Mouse (Mus musculus) MEL (cell line): Measurements from ENCODE around the gene Klhdc7b. TPM values are rescaled to one million over a fixed set of nuclear protein-coding genes. Genes with fewer than 3 reads are reported as not detected.
A peak's percentile ranks its signal among the peaks of the same experiment; 100 is the strongest.

Source experiments
- DNase-seq: peaks from one replicate; pipeline ENCODE4 v3.0.0; 2011; ENCODE audit warnings: low read depth, low spot score
- H3K27ac ChIP-seq: 2 replicates; pipeline ENCODE4 v1.5.1; 2012; ENCODE audit warnings: low read depth, mild to moderate bottlenecking, control low read depth, low read length, moderate library complexity; ENCODE audit not compliant: control insufficient read depth
- H3K27me3 ChIP-seq, 2 experiments: fragments of 150-350 bp in 1 of 2; sonication (generic) in 1 of 2; 2 replicates each; pipeline ENCODE4 v1.6.1; 2012; ENCODE audit warnings: low read length in 2 of 2, mild to moderate bottlenecking in 2 of 2, improper control_type of control experiment in 1 of 2, moderate library complexity in 1 of 2; ENCODE audit not compliant: insufficient read depth in 2 of 2, control insufficient read depth in 1 of 2
- H3K36me3 ChIP-seq, 2 experiments: 2 replicates each; pipeline ENCODE4 v1.6.1; 2012 to 2014; ENCODE audit warnings: low read length in 2 of 2, improper control_type of control experiment in 1 of 2, inconsistent platforms in 1 of 2, mild to moderate bottlenecking in 1 of 2; ENCODE audit not compliant: insufficient read depth in 2 of 2, control insufficient read depth in 1 of 2
- H3K4me1 ChIP-seq, 2 experiments: fragments of 150-350 bp in 1 of 2; sonication (generic) in 1 of 2; 2 replicates each; pipeline ENCODE4 v1.6.1; 2012; ENCODE audit warnings: low read length in 2 of 2, improper control_type of control experiment in 1 of 2, mild to moderate bottlenecking in 1 of 2; ENCODE audit not compliant: insufficient read depth in 2 of 2, control insufficient read depth in 1 of 2
- H3K4me3 ChIP-seq, 2 experiments: fragments of 150-350 bp in 1 of 2; sonication (generic) in 1 of 2; 2 replicates each; pipeline ENCODE4 v1.5.1; 2012; ENCODE audit warnings: low read depth in 2 of 2, low read length in 2 of 2, mild to moderate bottlenecking in 2 of 2, moderate library complexity in 2 of 2, control low read depth in 1 of 2, improper control_type of control experiment in 1 of 2; ENCODE audit not compliant: control insufficient read depth in 1 of 2, insufficient read depth in 1 of 2
- H3K79me2 ChIP-seq: 2 replicates; pipeline ENCODE4 v1.6.1; 2012; ENCODE audit warnings: mild to moderate bottlenecking, low read length, moderate library complexity; ENCODE audit not compliant: control insufficient read depth, poor library complexity, insufficient read depth
- H3K9ac ChIP-seq: 2 replicates; pipeline ENCODE4 v1.6.1; 2012; ENCODE audit warnings: low read depth, mild to moderate bottlenecking, control low read depth, low read length, moderate library complexity; ENCODE audit not compliant: control insufficient read depth, poor library complexity, severe bottlenecking
- H3K9me3 ChIP-seq: fragments of 150-350 bp; sonication (generic); replicated peaks from 2 replicates; pipeline ENCODE4 v1.6.1; 2012; ENCODE audit warnings: mild to moderate bottlenecking, low read length, improper control_type of control experiment, moderate library complexity; ENCODE audit not compliant: insufficient read depth
- BHLHE40 ChIP-seq: IDR thresholded peaks from 2 replicates; pipeline ENCODE4 v1.6.1; 2012; ENCODE audit warnings: low read depth, mild to moderate bottlenecking, inconsistent platforms, low read length, improper control_type of control experiment, borderline replicate concordance
- CHD2 ChIP-seq: IDR thresholded peaks from 2 replicates; pipeline ENCODE4 v1.6.1; 2011; ENCODE audit warnings: low read length, improper control_type of control experiment
- CTCF ChIP-seq, 3 experiments: IDR thresholded peaks in 2 of 3; conservative IDR thresholded peaks in 1 of 3; 2 replicates each; pipeline ENCODE4 v1.5.1; 2011 to 2012; ENCODE audit warnings: low read length in 3 of 3, low read depth in 2 of 3, mild to moderate bottlenecking in 2 of 3, improper control_type of control experiment in 1 of 3, inconsistent platforms in 1 of 3, mixed read lengths in 1 of 3, moderate library complexity in 1 of 3; ENCODE audit not compliant: control insufficient read depth in 1 of 3, insufficient read depth in 1 of 3, poor library complexity in 1 of 3, severe bottlenecking in 1 of 3
- E2F4 ChIP-seq: IDR thresholded peaks from 2 replicates; pipeline ENCODE4 v1.6.1; 2011; ENCODE audit warnings: low read depth, low read length, improper control_type of control experiment, borderline replicate concordance
- ETS1 ChIP-seq: IDR thresholded peaks from 2 replicates; pipeline ENCODE4 v1.6.1; 2012; ENCODE audit warnings: low read depth, mild to moderate bottlenecking, inconsistent platforms, low read length, improper control_type of control experiment, moderate library complexity
- GABPA ChIP-seq: IDR thresholded peaks from 2 replicates; pipeline ENCODE4 v1.6.1; 2012; ENCODE audit warnings: low read depth, mild to moderate bottlenecking, inconsistent platforms, low read length, improper control_type of control experiment, moderate library complexity
- HCFC1 ChIP-seq: IDR thresholded peaks from 2 replicates; pipeline ENCODE4 v1.6.1; 2012; ENCODE audit warnings: low read depth, mild to moderate bottlenecking, inconsistent platforms, low read length, improper control_type of control experiment, moderate library complexity
- JUND ChIP-seq: IDR thresholded peaks from 2 replicates; pipeline ENCODE4 v1.6.1; 2011; ENCODE audit warnings: low read depth, mild to moderate bottlenecking, improper control_type of control experiment, low read length
- KAT2A ChIP-seq: conservative IDR thresholded peaks from 2 replicates; pipeline ENCODE4 v1.6.1; 2012; ENCODE audit warnings: low read depth, low read length, improper control_type of control experiment, inconsistent platforms
- MAFK ChIP-seq: IDR thresholded peaks from 2 replicates; pipeline ENCODE4 v1.6.1; 2011; ENCODE audit warnings: low read depth, mild to moderate bottlenecking, low read length, improper control_type of control experiment, borderline replicate concordance
- MAX ChIP-seq: IDR thresholded peaks from 2 replicates; pipeline ENCODE4 v1.6.1; 2011; ENCODE audit warnings: low read length, improper control_type of control experiment
- MEF2A ChIP-seq: IDR thresholded peaks from 2 replicates; pipeline ENCODE4 v1.6.1; 2014; ENCODE audit warnings: low read depth, mild to moderate bottlenecking, inconsistent platforms, low read length, improper control_type of control experiment; ENCODE audit not compliant: poor library complexity, insufficient replicate concordance, severe bottlenecking; ENCODE audit errors: extremely low read depth
- MXI1 ChIP-seq: IDR thresholded peaks from 2 replicates; pipeline ENCODE4 v1.6.1; 2011; ENCODE audit warnings: mild to moderate bottlenecking, low read depth, low read length, improper control_type of control experiment
- MYB ChIP-seq: IDR thresholded peaks from 2 replicates; pipeline ENCODE4 v1.6.1; 2011; ENCODE audit warnings: mild to moderate bottlenecking, low read depth, low read length, improper control_type of control experiment
- MYC ChIP-seq: IDR thresholded peaks from 2 replicates; pipeline ENCODE4 v1.6.1; 2011; ENCODE audit warnings: low read depth, mild to moderate bottlenecking, low read length, improper control_type of control experiment, moderate library complexity
- NELFE ChIP-seq: IDR thresholded peaks from 2 replicates; pipeline ENCODE4 v1.6.1; 2011; ENCODE audit warnings: low read depth, low read length, improper control_type of control experiment
- NRF1 ChIP-seq: IDR thresholded peaks from 2 replicates; pipeline ENCODE4 v1.6.1; 2014; ENCODE audit warnings: low read depth, mild to moderate bottlenecking, inconsistent platforms, low read length, improper control_type of control experiment, moderate library complexity; ENCODE audit not compliant: poor library complexity, insufficient read depth, severe bottlenecking
- POLR2AphosphoS2 ChIP-seq: IDR thresholded peaks from 2 replicates; pipeline ENCODE4 v1.6.1; 2011; ENCODE audit warnings: low read length, improper control_type of control experiment
- POLR2AphosphoS5 ChIP-seq: IDR thresholded peaks from 2 replicates; pipeline ENCODE4 v1.6.1; 2012; ENCODE audit warnings: low read depth, borderline replicate concordance, mild to moderate bottlenecking, inconsistent platforms, low read length, moderate library complexity, mixed read lengths
- RAD21 ChIP-seq: IDR thresholded peaks from 2 replicates; pipeline ENCODE4 v1.6.1; 2011; ENCODE audit warnings: mild to moderate bottlenecking, low read depth, low read length, improper control_type of control experiment
- SIN3A ChIP-seq: IDR thresholded peaks from 2 replicates; pipeline ENCODE4 v1.6.1; 2012; ENCODE audit warnings: low read length, improper control_type of control experiment, inconsistent platforms
- TAL1 ChIP-seq: IDR thresholded peaks from 2 replicates; pipeline ENCODE4 v1.6.1; 2012; ENCODE audit warnings: mild to moderate bottlenecking, inconsistent platforms, low read length, moderate library complexity, mixed read lengths
- TBP ChIP-seq: IDR thresholded peaks from 2 replicates; pipeline ENCODE4 v1.8.0; 2011; ENCODE audit warnings: low read depth, low read length, improper control_type of control experiment
- TCF12 ChIP-seq: IDR thresholded peaks from 2 replicates; pipeline ENCODE4 v1.6.1; 2014; ENCODE audit warnings: low read depth, mild to moderate bottlenecking, inconsistent platforms, low read length, improper control_type of control experiment, moderate library complexity
- UBTF ChIP-seq: IDR thresholded peaks from 2 replicates; pipeline ENCODE4 v1.6.1; 2012; ENCODE audit warnings: low read depth, mild to moderate bottlenecking, inconsistent platforms, low read length, improper control_type of control experiment, moderate library complexity, borderline replicate concordance; ENCODE audit not compliant: insufficient read depth
- USF2 ChIP-seq, 2 experiments: IDR thresholded peaks; 2 replicates each; pipeline ENCODE4 v1.6.1; 2011 to 2012; ENCODE audit warnings: improper control_type of control experiment in 2 of 2, low read length in 2 of 2, borderline replicate concordance in 1 of 2, inconsistent platforms in 1 of 2, low read depth in 1 of 2, mild to moderate bottlenecking in 1 of 2; ENCODE audit not compliant: insufficient read depth in 1 of 2
- ZC3H11A ChIP-seq: IDR thresholded peaks from 2 replicates; pipeline ENCODE4 v1.6.1; 2012; ENCODE audit warnings: low read depth, mild to moderate bottlenecking, inconsistent platforms, low read length, improper control_type of control experiment
- ZKSCAN1 ChIP-seq: IDR thresholded peaks from 2 replicates; pipeline ENCODE4 v1.6.1; 2012; ENCODE audit warnings: low read depth, mild to moderate bottlenecking, inconsistent platforms, low read length, improper control_type of control experiment, moderate library complexity
- ZMIZ1 ChIP-seq: IDR thresholded peaks from 2 replicates; pipeline ENCODE4 v1.6.1; 2012; ENCODE audit warnings: low read depth, mild to moderate bottlenecking, inconsistent platforms, low read length, improper control_type of control experiment, moderate library complexity
- ZNF384 ChIP-seq: IDR thresholded peaks from 2 replicates; pipeline ENCODE4 v1.6.1; 2012; ENCODE audit warnings: low read depth, mild to moderate bottlenecking, inconsistent platforms, low read length, improper control_type of control experiment
- polyA plus RNA-seq, 2 experiments: library from polyadenylated mRNA; stranded (reverse) in 1 of 2; unstranded in 1 of 2; fragments of >175 nt in 1 of 2; fragments of >200 nt in 1 of 2; gene quantifications; 2 replicates each; pipeline versions ENCODE4 v1.2.1 to v1.2.4; 2012; ENCODE audit warnings: low replicate concordance in 2 of 2, low read depth in 1 of 2; ENCODE audit not compliant: insufficient read length in 2 of 2, insufficient read depth in 1 of 2, missing spikeins in 1 of 2
- total RNA-seq: library from RNA; depleted of rRNA; stranded (reverse); fragments of 300-350 nt; gene quantifications from 2 replicates; pipeline ENCODE4 v1.2.3, GENCODE M21; 2012

The Klhdc7b gene
- total and polyA plus RNA-seq, 3 experiments: 0.01 TPM; not detected in 2

DNA sequence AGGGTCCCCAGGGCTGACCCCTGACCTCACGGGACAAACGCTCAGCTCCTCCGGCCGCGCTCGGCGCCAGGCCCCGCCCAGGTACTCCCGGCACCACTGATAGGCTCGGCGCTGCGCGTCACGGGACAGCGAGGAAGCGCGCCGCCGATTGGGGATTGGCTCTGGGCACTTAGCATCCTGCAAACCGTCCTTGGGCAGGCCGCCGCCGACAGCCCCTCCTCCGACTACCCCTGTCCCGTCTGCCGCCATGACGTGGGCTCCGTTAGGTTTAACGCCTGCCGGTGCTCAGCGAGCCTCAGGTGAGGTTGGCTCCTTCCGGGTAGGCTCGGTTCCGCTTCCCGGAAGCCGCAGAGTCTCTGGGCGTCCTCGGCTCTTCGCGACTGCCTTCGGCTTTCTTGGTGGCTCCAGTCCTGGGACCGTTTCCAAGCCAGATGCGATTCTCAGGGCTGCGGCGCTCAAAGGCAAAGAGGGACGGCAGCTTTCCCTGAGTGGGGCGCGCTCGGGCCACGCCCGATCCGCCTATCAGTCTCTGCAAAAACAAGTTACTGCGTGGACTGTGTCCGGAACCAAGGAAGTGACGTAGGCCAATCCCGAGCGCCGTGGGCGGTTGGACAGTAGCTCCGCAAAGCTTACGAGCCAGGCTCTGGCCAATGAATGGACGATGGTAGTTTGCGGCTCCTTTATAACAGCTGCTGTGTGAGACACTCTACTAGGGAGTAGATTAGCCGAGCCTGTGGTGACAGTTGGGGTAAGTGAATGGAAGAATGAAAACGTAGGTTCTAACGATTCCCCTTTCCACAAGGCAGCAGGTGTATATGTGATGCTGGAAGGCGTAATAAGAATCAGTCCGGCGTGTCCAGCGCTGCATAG is 44.9 kb downstream of the Klhdc7b start, which contains the start of the genes C730034F03Rik, Gm44502 and Chkb (continued):
- TF ChIP-seq KAT2A: peak; percentile 35; the same call in 1 of the 2 replicates
- peak; percentile 69 for TF ChIP-seq MXI1
- peak; percentile 91 for TF ChIP-seq ZMIZ1
- TF ChIP-seq MEF2A: no peak
- peak; percentile 74; the same call in 1 of the 2 replicates for TF ChIP-seq POLR2AphosphoS5
- TF ChIP-seq TCF12: peak; percentile 35; the same call in 1 of the 2 replicates
- TF ChIP-seq USF2 (IDR thresholded peaks at IDR 0.05; ENCODE audit: borderline replicate concordance in 1 of 2, insufficient read depth in 1 of 2, low read depth in 1 of 2, low read length in 2 of 2): 0 out of 4 replicates have a peak, but pooled peaks of 1 of the 2 experiments have one; percentile 27
- TF ChIP-seq, all 39 proteins: peak for 19

DNA sequence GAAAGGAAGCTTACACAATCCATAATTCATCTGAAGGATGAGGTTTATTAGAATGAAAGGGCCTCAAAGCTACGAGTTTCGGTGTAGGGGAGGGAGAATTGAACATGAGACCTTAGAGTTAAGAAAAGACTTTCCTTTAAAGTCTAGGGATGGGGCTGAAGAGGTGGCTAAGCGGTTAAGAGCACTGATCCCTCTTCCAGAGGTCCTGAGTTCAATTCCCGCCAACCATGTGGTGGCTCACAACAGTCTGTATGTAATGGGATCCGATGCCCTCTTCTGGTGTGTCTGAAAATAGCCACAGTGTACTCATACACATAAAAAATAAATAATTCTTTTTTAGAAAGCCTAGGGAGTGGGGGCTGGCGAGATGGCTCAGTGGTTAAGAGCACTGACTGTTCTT is 45.6 kb downstream of the Klhdc7b start:
- Histone ChIP-seq H3K27me3 (no peaks in the 10 kb centered on the region), H3K36me3 (peaks cover 0 to 5% of the 10 kb centered on the region in 2 experiments; a peak in 2 of 4 replicates), H3K4me3 (peak overlapping the region; percentile 75 to 84), H3K9me3 (no peaks in the 10 kb centered on the region), H3K27ac (peak overlapping the region; percentile 94)
- TF ChIP-seq MAFK (no peak), POLR2AphosphoS5 (no peak), POLR2AphosphoS2 (no peak), E2F4 (peak; percentile 39; the same call in 1 of the 2 replicates), TCF12 (no peak), KAT2A (no peak), NELFE (no peak), HCFC1 (no peak), SIN3A (no peak), RAD21 (peak; percentile 12), ETS1 (no peak), MYB (no peak), MAX (no peak), MXI1 (no peak), CTCF (IDR thresholded peaks at IDR 0.05 in 2 of 3, conservative IDR thresholded peaks at IDR 0.05 in 1 of 3; ENCODE audit: control insufficient read depth in 1 of 3, insufficient read depth in 1 of 3, low read depth in 2 of 3, low read length in 3 of 3, poor library complexity in 1 of 3, severe bottlenecking in 1 of 3) (peak in 2 of 3 experiments; percentile 17 to 27; a peak in 2 of 6 replicates), ZC3H11A (no peak), ZNF384 (no peak), BHLHE40 (no peak), ZKSCAN1 (no peak), GABPA (no peak), TAL1 (no peak), NRF1 (no peak), TBP (no peak; the same call in 1 of the 2 replicates), JUND (no peak), CHD2 (no peak), MYC (0 out of 2 replicates have a peak, but pooled peaks have one; percentile 70), UBTF (no peak)
- TF ChIP-seq, all 39 proteins: peak for 4
- DNase-seq: peak; percentile 70
- peaks cover 0 to 9% of the 10 kb centered on the region in 2 experiments; a peak in 1 of 4 replicates for H3K4me1 ChIP-seq
- H3K79me2 ChIP-seq: no peaks in the 10 kb centered on the region; the same call in 1 of the 2 replicates
- peak overlapping the region; percentile 88 for H3K9ac ChIP-seq
